Mouse (Mus musculus) stomach, postnatal 0 days (tissue): Measurements from ENCODE around the gene Trabd2b.
A peak's percentile ranks its signal among the peaks of the same experiment; 100 is the strongest.

Source experiments
- CTCF ChIP-seq: IDR thresholded peaks from 2 replicates; pipeline ENCODE4 v1.5.1; 2016; ENCODE audit warnings: antibody characterized with exemption, low read depth, mild to moderate bottlenecking, moderate library complexity
- EP300 ChIP-seq: optimal IDR thresholded peaks from 2 replicates; pipeline ENCODE3; 2016; ENCODE audit warnings: antibody characterized with exemption

DNA sequence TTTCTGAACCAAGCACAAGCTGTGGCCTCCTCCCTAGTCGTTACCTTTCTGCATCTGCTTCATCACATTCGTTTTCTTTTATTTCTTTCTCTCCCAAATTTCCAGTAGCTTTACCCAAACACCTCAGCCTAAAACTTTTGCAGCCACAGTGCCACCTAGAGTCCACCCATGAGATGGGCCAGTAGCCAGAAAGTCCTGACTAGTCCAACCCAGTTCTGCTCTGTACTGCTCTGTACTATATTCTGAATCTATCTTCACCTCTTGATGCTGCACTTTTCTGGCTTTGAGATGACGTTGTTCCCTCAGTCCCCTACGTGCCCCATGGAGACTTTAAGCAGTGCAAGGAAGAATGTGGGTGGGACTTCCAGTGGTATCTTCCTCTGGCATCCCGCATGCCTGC lies 229.4 kb downstream of the Trabd2b start:
- TF ChIP-seq CTCF, result peak; percentile 81
- TF ChIP-seq EP300, result no peak
